In the genomic region with DNA sequence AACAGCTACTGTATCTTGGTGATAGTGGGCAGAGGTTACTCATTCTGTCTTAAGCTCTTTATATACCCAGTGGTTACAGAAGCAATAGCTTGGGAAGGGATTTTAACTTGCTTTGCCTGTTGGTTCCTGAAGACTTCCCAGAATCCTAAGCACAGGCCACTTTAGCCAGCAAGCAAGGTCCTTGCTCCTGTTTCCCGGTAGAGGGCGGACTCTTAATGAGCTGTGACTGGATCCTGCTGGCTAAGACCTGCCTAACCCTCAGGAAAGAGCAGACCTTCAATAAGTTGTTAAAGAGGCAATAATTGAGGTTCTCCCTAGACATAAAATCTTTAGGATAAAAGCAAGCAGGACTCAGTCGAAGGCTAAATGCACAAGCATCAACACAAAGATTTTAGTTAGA, we compare ENCODE assay signal across 9 mouse cellular contexts.
A peak's percentile ranks its signal among the peaks of the same experiment; 100 is the strongest.
DNase-seq lines count a peak whose midpoint lies in the region; ATAC-seq and TF ChIP-seq lines count a peak whose summit lies in the region.
"Had no signal": no experiment of that assay in that cellular context is flagged by ENCODE, and none has a peak within 500 bp of the region (broad histone marks: within the 10 kb centered on the region; RNA-seq: fewer than 3 reads in every experiment).

No protein-coding gene starts in this region.

- no peaks in the 10 kb centered on the region for H3K27me3 ChIP-seq in forebrain, embryonic 11.5 days (ENCODE audit: control insufficient read depth, insufficient read depth, low read length)
- no peaks in the 10 kb centered on the region for H3K27me3 ChIP-seq in forebrain, embryonic 15.5 days
- H3K27me3 ChIP-seq in lung, embryonic 14.5 days (ENCODE audit: insufficient read depth, low read length) = no peaks in the 10 kb centered on the region
- H3K27me3 ChIP-seq in embryonic facial prominence, embryonic 11.5 days (ENCODE audit: control insufficient read depth, insufficient read depth, low read length) = no peaks in the 10 kb centered on the region
- H3K27me3 ChIP-seq: embryonic facial prominence, embryonic 12.5 days had no signal

- peak; percentile 72 for TF ChIP-seq CTCF in lung, embryonic 14.5 days (IDR thresholded peaks at IDR 0.05; ENCODE audit: low read depth)

- ATAC-seq in forebrain, embryonic 11.5 days (replicated peaks; ENCODE audit: low FRiP score) = no peak
- ATAC-seq in forebrain, embryonic 15.5 days (replicated peaks) = no peak
- ATAC-seq in lung, embryonic 14.5 days (ENCODE audit: insufficient read depth) = no peak
- no peak; the same call in 1 of the 2 replicates for ATAC-seq in embryonic facial prominence, embryonic 11.5 days (replicated peaks; ENCODE audit: insufficient number of reproducible peaks, low FRiP score, low TSS enrichment, low read depth)

- DNase-seq in forebrain, embryonic 11.5 days (ENCODE audit: low spot score) = peak; percentile 67
- DNase-seq in lung, embryonic 14.5 days = peak; percentile 64
- no peak for DNase-seq in lung, adult 18-20 months
- peak; percentile 75 for DNase-seq in embryonic facial prominence, embryonic 11.5 days (ENCODE audit: low spot score)
- peak; percentile 54 for DNase-seq in mesoderm, embryonic 11.5 days (ENCODE audit: low read depth, low spot score)
- DNase-seq in T-cell, adult 2 months (ENCODE audit: low spot score) = no peak
- DNase-seq in spleen, adult 18-20 months = no peak

- 10% methylated on average over 3 of the region's 3 CpGs for WGBS in forebrain, embryonic 11.5 days
- 14% methylated on average over 3 of the region's 3 CpGs for WGBS in forebrain, embryonic 15.5 days
- 8% methylated on average over 3 of the region's 3 CpGs for WGBS in lung, embryonic 14.5 days
- 13% methylated on average over 3 of the region's 3 CpGs for WGBS in embryonic facial prominence, embryonic 11.5 days

- H3K9me3 ChIP-seq in forebrain, embryonic 11.5 days (ENCODE audit: control insufficient read depth, low read length) = no peaks in the 10 kb centered on the region
- H3K9me3 ChIP-seq in forebrain, embryonic 15.5 days = no peaks in the 10 kb centered on the region
- H3K9me3 ChIP-seq in lung, embryonic 14.5 days (ENCODE audit: low read depth, low read length) = no peaks in the 10 kb centered on the region
- no peaks in the 10 kb centered on the region for H3K9me3 ChIP-seq in embryonic facial prominence, embryonic 11.5 days (replicated peaks; ENCODE audit: control insufficient read depth, low read length)
- H3K9me3 ChIP-seq: embryonic facial prominence, embryonic 12.5 days had no signal

- H3K36me3 ChIP-seq in forebrain, embryonic 11.5 days (ENCODE audit: control insufficient read depth, insufficient read depth, low read length) = no peaks in the 10 kb centered on the region
- H3K36me3 ChIP-seq in forebrain, embryonic 15.5 days = no peaks in the 10 kb centered on the region
- no peaks in the 10 kb centered on the region for H3K36me3 ChIP-seq in lung, embryonic 14.5 days (ENCODE audit: insufficient read depth)
- no peaks in the 10 kb centered on the region for H3K36me3 ChIP-seq in embryonic facial prominence, embryonic 11.5 days (replicated peaks; ENCODE audit: control insufficient read depth, insufficient read depth, low read depth, low read length)
- H3K36me3 ChIP-seq: embryonic facial prominence, embryonic 12.5 days had no signal

- no peaks in the 10 kb centered on the region for H3K4me1 ChIP-seq in forebrain, embryonic 11.5 days (replicated peaks; ENCODE audit: control insufficient read depth, insufficient read depth, low read length)
- H3K4me1 ChIP-seq in forebrain, embryonic 15.5 days = peaks cover 11% of the 10 kb centered on the region
- H3K4me1 ChIP-seq in lung, embryonic 14.5 days (ENCODE audit: insufficient read depth) = no peaks in the 10 kb centered on the region
- H3K4me1 ChIP-seq in embryonic facial prominence, embryonic 11.5 days (ENCODE audit: control insufficient read depth, insufficient read depth, low read length) = no peaks in the 10 kb centered on the region

- H3K27ac ChIP-seq in forebrain, embryonic 11.5 days (ENCODE audit: low read depth, low read length) = no peak overlapping the region
- no peak overlapping the region for H3K27ac ChIP-seq in forebrain, embryonic 15.5 days (replicated peaks)
- no peak overlapping the region for H3K27ac ChIP-seq in lung, embryonic 14.5 days (ENCODE audit: low read depth)
- no peak overlapping the region for H3K27ac ChIP-seq in embryonic facial prominence, embryonic 11.5 days (replicated peaks; ENCODE audit: low read depth, low read length)
- H3K27ac ChIP-seq: embryonic facial prominence, embryonic 12.5 days had no signal

- H3K9ac ChIP-seq in forebrain, embryonic 11.5 days (ENCODE audit: low read length) = no peak overlapping the region
- H3K9ac ChIP-seq in forebrain, embryonic 15.5 days (replicated peaks) = no peak overlapping the region
- no peak overlapping the region for H3K9ac ChIP-seq in lung, embryonic 14.5 days
- no peak overlapping the region for H3K9ac ChIP-seq in embryonic facial prominence, embryonic 11.5 days (replicated peaks; ENCODE audit: low read length)
- H3K9ac ChIP-seq: embryonic facial prominence, embryonic 12.5 days had no signal

- H3K4me2 ChIP-seq in forebrain, embryonic 11.5 days (ENCODE audit: low read depth, low read length, severe bottlenecking) = no peak overlapping the region
- H3K4me2 ChIP-seq in forebrain, embryonic 15.5 days (replicated peaks) = no peak overlapping the region
- H3K4me2 ChIP-seq in lung, embryonic 14.5 days = no peak overlapping the region
- H3K4me2 ChIP-seq in embryonic facial prominence, embryonic 11.5 days (ENCODE audit: low read depth, low read length) = no peak overlapping the region
- H3K4me2 ChIP-seq: embryonic facial prominence, embryonic 12.5 days had no signal

- H3K4me3 ChIP-seq in forebrain, embryonic 11.5 days (ENCODE audit: low read depth, low read length) = no peak overlapping the region
- H3K4me3 ChIP-seq in forebrain, embryonic 15.5 days = no peak overlapping the region
- H3K4me3 ChIP-seq in lung, embryonic 14.5 days (ENCODE audit: low read depth, low read length) = no peak overlapping the region
- H3K4me3 ChIP-seq in embryonic facial prominence, embryonic 11.5 days (ENCODE audit: low read depth, low read length) = no peak overlapping the region
- H3K4me3 ChIP-seq: embryonic facial prominence, embryonic 12.5 days had no signal

Comparison
In these comparisons a context has a peak if more than half of its experiments do, and no peak if none do; other contexts are left out.
1. DNase-seq: peak in forebrain, embryonic 11.5 days (single experiment), lung, embryonic 14.5 days (single experiment), embryonic facial prominence, embryonic 11.5 days (single experiment) and mesoderm, embryonic 11.5 days (single experiment); none in lung, adult 18-20 months (0 of 2), T-cell, adult 2 months (single experiment) and spleen, adult 18-20 months (0 of 2).